Mouse (Mus musculus): Measurements from ENCODE around the gene Fbxo42.
"Not testable (repeated sequence)": the region's sequence is repeated elsewhere in the genome, so short reads cannot be mapped to it uniquely, and the experiment has no call there.

The Fbxo42 gene

GRCm38 (mm10) chr4:141137740-141138139 is 10.0 kb upstream of the Fbxo42 start:
- not testable (repeated sequence) for DNase-seq (ENCODE audit: low spot score)

DNA sequence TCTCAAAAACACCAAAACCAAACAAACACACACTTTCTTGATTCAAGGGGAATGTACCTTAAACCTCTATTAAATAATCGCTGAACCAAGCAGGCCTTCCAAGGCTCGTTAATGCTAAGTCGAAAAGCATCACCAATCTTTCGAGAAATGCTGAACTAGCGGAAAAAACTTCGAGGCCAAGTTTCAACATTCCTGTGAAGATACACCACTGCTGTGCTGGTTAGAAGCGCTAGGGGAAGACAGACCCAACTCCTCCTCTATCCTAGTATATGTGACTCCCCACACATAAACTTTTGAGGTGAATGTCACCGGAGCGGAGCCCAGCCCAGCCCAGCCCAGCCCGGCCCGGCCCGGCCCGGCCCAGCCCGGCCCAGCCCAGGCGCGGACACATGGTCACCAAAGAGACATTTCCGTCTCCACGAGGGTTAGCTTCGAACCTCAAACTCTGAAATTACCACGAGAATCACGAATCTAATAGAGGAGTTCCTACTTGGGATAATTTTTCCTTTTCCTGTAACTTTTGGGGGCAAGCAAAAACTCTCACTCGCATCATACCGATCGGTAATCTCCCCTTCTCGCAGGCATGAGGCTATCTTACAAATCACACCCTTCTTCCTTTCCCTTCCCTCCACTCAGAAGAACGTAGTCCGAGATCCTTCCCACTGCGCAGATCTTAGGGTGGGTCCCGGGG is 9.1 kb upstream of the Fbxo42 start:
- DNase-seq (ENCODE audit: low spot score): no peak

GRCm38 (mm10) chr4:141139116-141139970 is 8.4 kb upstream of the Fbxo42 start, which contains the start of gene Szrd1:
Gene Szrd1, minus strand, starts transcription at chr4:141139775.
- peak; percentile 95 for DNase-seq (ENCODE audit: low spot score)

DNA sequence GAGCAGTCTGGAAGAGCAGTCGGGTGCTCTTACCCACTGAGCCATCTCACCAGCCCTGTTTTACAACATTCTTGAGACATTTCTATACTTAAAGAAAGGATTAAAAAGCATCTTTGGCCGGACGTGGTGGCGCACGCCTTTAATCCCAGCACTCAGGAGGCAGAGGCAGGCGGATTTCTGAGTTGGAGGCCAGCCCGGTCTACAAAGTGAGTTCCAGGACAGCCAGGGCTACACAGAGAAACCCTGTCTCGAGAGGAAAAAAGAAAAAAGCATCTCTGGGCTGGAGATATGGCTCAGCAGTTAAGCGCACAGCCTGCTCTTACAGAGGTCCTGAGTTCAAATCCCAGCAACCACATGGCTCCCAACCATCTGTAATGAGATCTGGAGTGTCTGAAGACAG is 7.4 kb upstream of the Fbxo42 start:
- not testable (repeated sequence) for DNase-seq (ENCODE audit: low spot score)

DNA sequence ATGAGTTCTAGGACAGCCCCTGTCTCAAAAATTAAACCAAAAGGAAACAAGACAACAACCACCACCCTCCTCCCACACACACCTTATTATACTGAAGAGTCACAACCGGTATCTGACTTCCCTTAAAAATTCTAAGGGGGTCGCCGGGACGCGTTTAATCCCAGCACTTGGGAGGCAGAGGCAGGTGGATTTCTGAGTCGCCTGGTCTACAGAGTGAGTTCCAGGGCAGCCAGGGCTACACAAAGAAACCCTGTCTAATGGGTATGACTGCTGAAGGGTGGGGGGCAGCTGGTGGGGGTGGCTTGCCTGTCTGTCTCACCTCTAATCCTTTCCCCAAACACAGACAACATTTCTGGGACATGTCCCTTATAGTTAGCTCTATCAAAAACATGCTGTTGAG is 6.7 kb upstream of the Fbxo42 start:
- DNase-seq (ENCODE audit: low spot score): no peak

DNA sequence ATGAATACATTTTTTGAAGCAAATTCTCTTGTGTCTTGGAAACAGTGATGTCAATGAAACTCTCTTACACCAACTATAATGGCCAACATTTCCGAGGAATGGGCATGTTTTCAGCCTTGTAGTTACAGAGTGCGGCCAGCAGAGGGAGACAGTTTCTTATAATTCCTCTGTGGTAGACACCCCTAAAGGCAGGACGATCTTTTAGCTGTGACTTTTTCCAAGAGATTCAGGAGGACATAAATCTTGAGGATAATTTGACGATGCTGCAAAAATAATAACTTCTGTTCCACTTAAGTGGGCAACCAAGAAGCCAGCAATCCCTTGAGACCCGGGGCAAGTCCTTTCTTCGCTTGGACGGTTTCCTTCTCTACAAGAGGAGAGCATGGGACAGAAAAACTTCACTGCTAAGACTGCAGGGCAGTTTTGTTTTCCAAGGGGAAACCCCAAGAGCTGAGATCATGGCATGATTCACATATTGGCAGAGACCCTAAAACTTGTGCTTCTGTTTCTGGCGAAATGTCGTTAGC is 5.4 kb upstream of the Fbxo42 start:
- peak; percentile 58 for DNase-seq (ENCODE audit: low spot score)

- DNase-seq (ENCODE audit: low spot score): not testable (repeated sequence)
Observed at GRCm38 (mm10) chr4:141145124-141145523, 2.6 kb upstream of the Fbxo42 start.

- no peak for DNase-seq (ENCODE audit: low spot score)
Observed at GRCm38 (mm10) chr4:141146491-141147033, 1.2 kb upstream of the Fbxo42 start.

GRCm38 (mm10) chr4:141148009-141148801 is 492 bp downstream of the Fbxo42 start:
- no peak for DNase-seq (ENCODE audit: low spot score)

- no peak for DNase-seq (ENCODE audit: low spot score)
Observed at GRCm38 (mm10) chr4:141149116-141149515, 1.4 kb downstream of the Fbxo42 start.

- DNase-seq (ENCODE audit: low spot score): no peak
Observed at GRCm38 (mm10) chr4:141157485-141157884, 9.8 kb downstream of the Fbxo42 start.

DNA sequence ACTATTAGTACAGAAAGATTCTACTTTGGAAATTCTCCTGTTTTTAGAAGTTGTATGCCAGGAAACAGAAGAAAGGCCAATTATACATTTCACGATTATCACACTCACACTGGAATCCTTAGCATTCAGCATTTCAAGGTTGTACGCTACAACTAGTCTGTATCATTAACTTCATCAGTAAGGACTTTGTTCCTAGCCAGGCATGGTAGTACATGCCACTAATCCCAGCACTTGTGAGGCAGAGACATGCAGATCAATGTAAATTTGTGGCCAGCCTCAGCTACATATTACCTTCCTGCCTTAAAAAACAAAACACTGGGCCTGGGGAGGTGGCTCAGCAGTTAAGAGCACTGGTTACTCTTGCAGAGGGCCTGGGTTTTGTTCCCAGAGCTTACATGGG is 10.9 kb downstream of the Fbxo42 start:
- DNase-seq (ENCODE audit: low spot score): no peak

DNA sequence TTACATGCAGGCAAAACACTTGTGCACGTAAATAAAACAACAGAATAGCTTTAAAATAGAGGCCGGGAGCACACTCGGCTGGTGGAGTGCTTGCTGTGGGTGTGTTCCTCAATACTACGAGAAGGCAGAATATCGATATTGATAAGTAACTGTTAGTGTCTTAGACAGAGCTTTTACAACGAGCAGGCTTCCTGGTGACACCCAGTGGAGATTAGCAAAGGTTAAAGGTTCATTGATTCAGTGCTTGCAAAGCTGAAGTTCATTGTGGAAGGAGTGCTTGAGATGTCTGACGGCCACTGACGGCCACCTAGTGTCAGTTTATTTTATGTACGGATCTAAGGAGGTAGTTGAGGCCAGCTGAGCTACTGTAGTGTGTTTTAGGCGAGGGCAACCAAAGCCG is 11.4 kb downstream of the Fbxo42 start:
- no peak for DNase-seq (ENCODE audit: low spot score)

DNA sequence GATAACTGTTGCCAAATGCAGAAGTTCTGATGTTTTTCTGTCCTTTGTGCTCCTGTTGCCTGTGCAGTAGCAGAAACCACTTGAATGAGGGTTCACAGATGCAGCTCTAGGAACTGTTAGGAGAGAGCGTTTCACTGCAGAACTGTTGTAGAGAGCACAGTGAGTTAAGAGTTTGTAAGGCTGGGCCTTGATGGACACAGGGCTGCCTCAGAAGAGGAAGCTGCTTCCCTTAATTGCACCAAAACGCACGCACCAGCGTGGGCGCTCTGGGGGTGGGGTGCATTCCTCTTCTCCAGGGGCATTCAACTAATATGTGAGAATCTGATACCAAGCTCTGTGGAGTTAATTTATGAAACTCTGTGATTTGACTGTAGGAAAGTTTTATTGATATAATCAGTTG is 12.0 kb downstream of the Fbxo42 start:
- no peak for DNase-seq (ENCODE audit: low spot score)

- DNase-seq (ENCODE audit: low spot score): no peak
Observed at GRCm38 (mm10) chr4:141160193-141160592, 12.5 kb downstream of the Fbxo42 start.

DNA sequence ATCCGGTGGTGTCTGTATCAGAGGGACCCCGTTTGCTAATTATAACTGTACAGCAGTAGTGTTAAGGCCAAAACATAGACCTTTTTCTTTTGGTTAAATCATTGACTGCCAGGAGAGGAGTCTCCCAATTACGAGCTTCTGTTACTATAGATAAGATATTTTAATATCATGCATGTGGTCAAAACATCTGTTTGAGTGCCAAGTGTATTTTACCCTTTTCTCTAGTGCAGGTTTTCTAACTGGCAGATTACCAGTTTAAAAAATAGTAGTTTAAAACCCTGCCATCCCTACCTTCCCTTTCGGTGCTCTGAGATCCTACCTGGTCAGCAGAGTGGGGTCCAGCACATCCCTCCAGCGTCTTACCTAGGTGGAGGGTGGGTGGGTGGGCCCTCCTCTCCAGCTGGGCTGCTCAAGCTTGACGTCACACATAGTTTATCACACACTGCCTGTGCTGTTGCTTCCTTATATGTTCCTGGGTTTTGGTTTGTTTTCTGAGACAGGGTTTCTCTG is 14.0 kb downstream of the Fbxo42 start:
- DNase-seq (ENCODE audit: low spot score): no peak

DNA sequence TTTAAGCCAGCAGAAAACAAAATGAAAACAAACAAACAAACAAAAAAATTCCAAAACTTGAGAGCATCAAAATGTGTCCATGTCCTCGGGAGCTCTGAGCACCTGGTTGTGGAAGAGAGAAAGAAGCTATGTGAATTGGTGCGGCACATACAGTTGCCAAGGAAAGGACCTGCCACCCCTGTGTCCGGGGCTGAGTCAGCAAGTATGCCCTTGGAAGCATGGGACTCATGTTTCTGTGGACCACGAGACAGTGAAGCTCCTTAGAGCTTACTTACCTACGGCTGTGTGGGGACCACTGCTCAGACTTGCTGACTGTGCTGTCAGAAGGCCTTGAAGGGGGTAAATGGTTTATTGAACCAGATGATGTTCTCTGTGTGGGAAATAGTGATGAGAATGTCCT is 16.0 kb downstream of the Fbxo42 start:
- no peak for DNase-seq (ENCODE audit: low spot score)

DNA sequence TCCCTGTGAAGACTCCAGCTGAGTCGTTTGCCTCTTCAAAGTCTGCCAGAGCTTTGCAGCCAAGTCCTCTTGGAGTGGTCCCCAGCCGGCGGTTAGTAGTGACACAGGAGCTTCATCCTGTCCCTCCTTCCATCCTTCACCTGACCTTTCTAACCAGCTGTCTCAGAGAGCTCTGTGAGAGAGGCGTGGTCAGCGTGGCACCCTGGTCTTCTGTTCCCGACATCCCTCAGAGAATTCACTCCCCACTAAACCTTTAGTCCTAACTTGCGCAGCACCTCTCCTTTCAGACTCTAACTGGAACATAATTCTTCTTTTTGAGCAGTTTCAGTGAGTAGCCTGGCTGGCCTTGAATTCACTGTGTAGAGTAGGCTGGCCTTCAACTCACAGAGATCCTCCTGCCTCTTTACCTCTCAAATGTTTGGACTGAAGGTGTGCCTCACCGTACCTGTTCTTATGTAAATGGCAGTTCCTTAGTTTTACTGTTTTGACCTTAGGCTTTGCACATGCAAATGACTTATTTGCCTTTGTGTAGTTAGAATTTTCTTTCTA is 18.1 kb downstream of the Fbxo42 start:
- DNase-seq (ENCODE audit: low spot score): no peak

- no peak for DNase-seq (ENCODE audit: low spot score)
Observed at GRCm38 (mm10) chr4:141167156-141167555, 19.4 kb downstream of the Fbxo42 start.

- DNase-seq (ENCODE audit: low spot score): no peak
Observed at GRCm38 (mm10) chr4:141172121-141172520, 24.4 kb downstream of the Fbxo42 start.

- no peak for DNase-seq (ENCODE audit: low spot score)
Observed at GRCm38 (mm10) chr4:141175783-141176182, 28.1 kb downstream of the Fbxo42 start.
